Mouse (Mus musculus) heart, embryonic 10.5 days (tissue): ENCODE measurements around the gene Bdkrb2. TPM values are rescaled to one million over a fixed set of nuclear protein-coding genes. Genes with fewer than 3 reads are reported as not detected.

ENCODE experiments used
- DNase-seq: peaks from one replicate; pipeline ENCODE4 v3.0.0-alpha.2; 2017; ENCODE audit warnings: low spot score
- H3K27ac ChIP-seq: fragments of 300-500 bp; sonication (generic); 2 replicates; pipeline ENCODE4 v1.5.1; 2016; ENCODE audit warnings: mild to moderate bottlenecking
- H3K27me3 ChIP-seq: fragments of 300-500 bp; sonication (generic); 2 replicates; pipeline ENCODE4 v1.6.1; 2016; ENCODE audit warnings: mild to moderate bottlenecking; ENCODE audit not compliant: poor library complexity, insufficient read depth, severe bottlenecking
- H3K36me3 ChIP-seq: fragments of 300-500 bp; sonication (generic); 2 replicates; pipeline ENCODE4 v1.6.1; 2016; ENCODE audit warnings: mild to moderate bottlenecking, moderate library complexity
- H3K4me1 ChIP-seq: fragments of 300-500 bp; sonication (generic); 2 replicates; pipeline ENCODE4 v1.6.1; 2016; ENCODE audit warnings: mild to moderate bottlenecking
- H3K4me3 ChIP-seq: fragments of 300-500 bp; sonication (generic); 2 replicates; pipeline ENCODE4 v1.5.1; 2016; ENCODE audit warnings: mild to moderate bottlenecking, moderate library complexity
- H3K9me3 ChIP-seq: fragments of 300-500 bp; sonication (generic); 2 replicates; pipeline ENCODE4 v1.6.1; 2016; ENCODE audit warnings: mild to moderate bottlenecking, moderate library complexity
- WGBS: fragments of 180-500 bp; shearing (Covaris S2); methylation state at CpG from one replicate; pipeline ENCODE4 v1.1.7; 2016; 5-methylcytosine and 5-hydroxymethylcytosine counted together
- polyA plus RNA-seq: library from polyadenylated mRNA; unstranded; fragments of >200 nt; fragmentation: Nextera tagmentation; extraction: Ambion mirVana; gene quantifications from 2 replicates; pipeline ENCODE4 v1.2.1, GENCODE M21; 2016

The Bdkrb2 gene
- polyA plus RNA-seq, 1 experiment from 2014 or later: 1.4 TPM

GRCm38 (mm10) chr12:105642770-105643321 is 79.8 kb downstream of the Bdkrb2 start:
- WGBS: 92% methylated on average over 11 of the region's 11 CpGs
- no peaks in the 10 kb centered on the region for H3K4me1 ChIP-seq
- no peaks in the 10 kb centered on the region for H3K9me3 ChIP-seq

More at GRCm38 (mm10) chr12:105642770-105643321, 79.8 kb downstream of the Bdkrb2 start:
- DNase-seq: no peak
- Histone ChIP-seq H3K27ac (no peak overlapping the region), H3K4me3 (no peak overlapping the region), H3K36me3 (peaks cover 99% of the 10 kb centered on the region), H3K27me3 (no peaks in the 10 kb centered on the region)

Other genes with a start within 250 kb of the Bdkrb2 start
- 0.21 and 0.64 TPM in 2 replicates for gene Tunar, start 229.4 kb upstream of the Bdkrb2 start, polyA plus RNA-seq
- 0.36 and 1.1 TPM in 2 replicates for gene D430019H16Rik, start 109.4 kb upstream of the Bdkrb2 start, polyA plus RNA-seq
- gene Bdkrb1, start 39.9 kb downstream of the Bdkrb2 start, polyA plus RNA-seq: 0.22 TPM in 1 of 2 replicates, not detected in the other
- 27.7 and 33.0 TPM in 2 replicates for gene Gskip, start 121.6 kb downstream of the Bdkrb2 start, polyA plus RNA-seq
- gene Atg2b, start 122.0 kb downstream of the Bdkrb2 start, polyA plus RNA-seq: 10.2 and 13.0 TPM in 2 replicates
- 0.64 and 0.92 TPM in 2 replicates for gene Ak7, start 142.8 kb downstream of the Bdkrb2 start, polyA plus RNA-seq
- gene Papola, start 221.5 kb downstream of the Bdkrb2 start, polyA plus RNA-seq: 205 and 222 TPM in 2 replicates